Mouse (Mus musculus) thymus, adult 2 months (tissue): Measurements from ENCODE around the gene Preb.

Experiments used
- CTCF ChIP-seq: fragments of 200-500 bp; IDR thresholded peaks from 2 replicates; pipeline ENCODE4 v1.5.1; 2012; ENCODE audit warnings: mild to moderate bottlenecking, control low read depth, low read length, moderate library complexity, borderline replicate concordance; ENCODE audit not compliant: control insufficient read depth, poor library complexity, insufficient read depth; ENCODE audit errors: extremely low read depth
- POLR2A ChIP-seq: fragments of 200-500 bp; IDR thresholded peaks from 2 replicates; pipeline ENCODE4 v1.6.1; 2012; ENCODE audit warnings: mild to moderate bottlenecking, low read length, control low read depth, moderate library complexity; ENCODE audit not compliant: control insufficient read depth, poor library complexity, insufficient read depth; ENCODE audit errors: extremely low read depth

GRCm38 (mm10) chr5:30994910-30995635, 34.9 kb upstream of the Preb start:
- TF ChIP-seq CTCF, result no peak
- no peak for TF ChIP-seq POLR2A
